Mouse (Mus musculus) ES-Bruce4 (cell line): Measurements from ENCODE around the gene Ank2.

Experiments used
- CTCF ChIP-seq: IDR thresholded peaks from one replicate; pipeline ENCODE4 v1.8.1; 2011; ENCODE audit warnings: low read depth, low read length
- EP300 ChIP-seq: IDR thresholded peaks from 2 replicates; pipeline ENCODE4 v1.6.1; 2011; ENCODE audit warnings: low read depth, low read length; ENCODE audit not compliant: insufficient read depth
- POLR2A ChIP-seq: IDR thresholded peaks from one replicate; pipeline ENCODE4 v1.8.1; 2011; ENCODE audit warnings: low read length; ENCODE audit not compliant: insufficient read depth

DNA sequence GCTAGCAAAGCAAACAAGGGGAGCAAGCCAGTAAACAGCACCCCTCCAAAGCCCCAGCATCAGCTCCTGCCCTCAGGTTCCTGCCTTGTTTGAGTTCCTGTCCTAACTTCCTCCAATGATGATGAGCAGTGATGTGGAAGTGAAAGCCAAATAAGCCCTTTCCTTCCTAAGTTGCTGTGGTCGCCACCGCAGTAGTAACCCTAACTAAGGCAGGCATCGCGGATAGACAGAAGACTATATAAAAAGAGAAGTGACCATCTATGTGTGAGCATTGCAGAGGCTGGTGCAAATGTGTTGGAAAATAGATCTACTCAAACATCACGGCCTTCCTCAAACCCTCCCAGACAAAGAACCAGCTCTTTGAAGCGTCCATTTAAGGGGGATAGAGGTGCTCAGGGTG is 167.6 kb downstream of the Ank2 start:
- TF ChIP-seq CTCF (no peak), POLR2A (no peak), EP300 (no peak)
